Mouse (Mus musculus) adrenal gland, adult 18-20 months (tissue): ENCODE data around the gene Arhgap19. TPM values are rescaled to one million over a fixed set of nuclear protein-coding genes. Genes with fewer than 3 reads are reported as not detected.

Source experiments
- DNase-seq, 2 experiments: peaks; one replicate each; pipeline ENCODE4 v3.0.0; 2021 to 2022; ENCODE audit warnings: low spot score in 2 of 2
- long read RNA-seq, 2 experiments: library from polyadenylated mRNA; stranded (forward); transcript quantifications; one replicate each; pipeline ENCODE4 v2.0.0; 2021
- total RNA-seq, 2 experiments: library from RNA; stranded (reverse); gene quantifications; 1 replicate in 1 of 2; 2 replicates in 1 of 2; pipeline ENCODE4 v1.2.3; 2021

Arhgap19 gene
- 1 to 10 TPM; 4.2 to 4.8 TPM for total RNA-seq
- long read RNA-seq, experiment 1, full-length matches to known transcripts: 1 of 4 reads
- long read RNA-seq, experiment 1, partial matches to known transcripts: 1 of 4 reads
- long read RNA-seq, experiment 1, other reads (novel, unspliced or antisense): 2 of 4 reads
- long read RNA-seq, experiment 2, full-length matches to known transcripts: 2 of 5 reads
- long read RNA-seq, experiment 2, partial matches to known transcripts: 1 of 5 reads
- long read RNA-seq, experiment 2, other reads (novel, unspliced or antisense): 2 of 5 reads

DNA sequence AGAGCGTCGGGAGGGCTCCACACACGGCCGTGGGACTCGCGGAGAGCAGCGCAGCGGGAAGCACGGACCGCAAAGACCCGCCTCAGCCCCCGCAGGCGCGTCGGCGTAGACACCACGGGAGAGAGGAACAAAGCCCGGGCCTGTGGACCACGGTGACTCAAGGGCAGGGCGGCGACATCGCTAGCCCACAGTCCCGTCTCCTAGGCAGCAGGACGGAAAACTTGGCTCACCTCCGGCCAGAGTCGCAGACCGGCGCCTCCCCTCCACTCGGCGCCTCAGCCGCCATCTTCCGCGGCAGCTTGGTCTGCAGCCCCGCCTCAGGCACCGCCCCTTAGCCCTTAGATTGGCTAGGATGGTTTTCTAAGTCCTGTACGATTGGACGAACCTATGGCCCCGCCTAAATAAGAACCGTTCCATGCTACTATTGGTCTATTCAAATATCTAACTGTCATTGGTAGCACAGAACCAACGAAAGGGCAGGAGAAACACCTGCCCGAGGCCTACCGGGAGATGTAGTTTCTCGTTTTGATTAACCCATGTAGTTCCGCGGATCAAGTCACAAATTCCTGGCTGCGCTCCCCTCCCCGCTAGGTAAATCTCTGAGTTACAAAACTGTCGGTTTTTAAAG, at the start of gene Arhgap19:
Gene Arhgap19 (minus strand): TSS at position 306 of the 628 bp plus-strand sequence.
- peak; percentile 79 to 80 for DNase-seq

DNA sequence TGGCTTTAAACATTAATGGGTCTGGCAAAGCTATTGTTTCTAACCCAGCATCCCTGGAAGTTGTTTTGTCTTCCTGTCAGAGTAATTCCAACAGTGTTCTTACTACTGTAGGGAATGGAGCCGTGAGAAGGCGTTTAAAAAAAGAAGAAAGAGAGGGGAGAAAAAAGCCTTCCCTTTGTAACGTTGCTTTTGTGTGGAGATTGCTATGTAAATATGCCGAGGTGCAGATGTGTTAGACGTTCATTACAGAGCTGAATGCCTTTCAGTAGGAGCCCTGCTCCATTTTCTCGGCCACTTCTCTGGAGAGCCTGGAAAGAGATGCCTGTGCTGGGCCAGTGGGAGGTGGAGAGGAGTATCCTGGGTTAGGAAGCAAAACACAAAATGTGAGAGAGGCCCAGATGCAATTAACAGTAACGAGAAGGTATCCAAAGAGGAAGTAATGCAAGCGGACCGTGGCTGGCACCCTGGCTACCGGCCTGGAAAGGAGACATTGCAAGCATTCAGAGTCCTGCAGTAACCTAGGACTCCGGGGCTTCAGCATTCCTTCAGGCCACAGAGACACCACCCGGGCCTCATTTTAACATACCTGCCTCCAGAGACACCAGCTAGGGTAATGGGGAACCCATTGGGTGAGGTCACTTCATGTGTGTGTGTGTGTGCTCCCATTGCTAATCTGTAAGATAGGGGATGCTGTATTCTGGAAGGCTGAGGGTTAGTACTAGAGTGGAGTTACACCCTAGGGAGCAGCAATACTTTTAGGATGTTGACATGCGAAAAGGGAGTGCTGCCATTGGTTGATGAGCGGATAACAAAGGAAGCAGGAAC, 49.1 kb upstream of the Arhgap19 start:
- DNase-seq: no peak

DNA sequence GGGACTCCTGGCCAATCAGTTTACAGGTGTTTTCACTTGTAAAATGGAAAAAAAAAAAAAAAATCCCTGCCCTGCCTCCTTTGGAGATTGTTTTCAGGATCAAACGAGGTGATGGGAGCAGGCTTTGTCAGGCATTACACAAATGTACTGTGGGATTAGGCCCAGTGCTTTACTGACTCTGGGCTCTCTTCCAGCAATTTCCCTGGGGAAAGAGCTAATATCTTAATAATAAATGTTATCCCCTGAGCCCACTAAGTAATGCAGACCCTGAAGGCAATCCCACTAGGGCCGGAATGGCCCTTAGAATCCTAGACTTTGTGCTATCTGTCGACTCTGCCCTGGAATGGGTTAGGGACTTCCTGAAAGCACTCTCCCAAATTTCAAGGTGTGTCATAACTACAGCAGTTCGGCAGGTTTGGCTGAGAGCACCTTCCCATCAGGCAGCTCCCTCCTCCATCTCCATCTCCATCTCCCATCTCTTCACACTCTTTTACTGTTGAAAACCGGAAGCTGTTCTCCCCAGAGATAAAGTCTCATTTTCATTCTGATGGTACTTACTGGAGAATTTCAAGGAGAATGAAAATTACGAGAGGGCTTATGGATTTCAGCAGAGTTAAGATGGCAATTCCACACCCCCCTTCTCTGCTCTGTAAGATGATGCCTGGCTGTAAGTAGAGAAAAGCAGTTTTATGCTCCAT, 48.3 kb upstream of the Arhgap19 start:
- no peak for DNase-seq

DNA sequence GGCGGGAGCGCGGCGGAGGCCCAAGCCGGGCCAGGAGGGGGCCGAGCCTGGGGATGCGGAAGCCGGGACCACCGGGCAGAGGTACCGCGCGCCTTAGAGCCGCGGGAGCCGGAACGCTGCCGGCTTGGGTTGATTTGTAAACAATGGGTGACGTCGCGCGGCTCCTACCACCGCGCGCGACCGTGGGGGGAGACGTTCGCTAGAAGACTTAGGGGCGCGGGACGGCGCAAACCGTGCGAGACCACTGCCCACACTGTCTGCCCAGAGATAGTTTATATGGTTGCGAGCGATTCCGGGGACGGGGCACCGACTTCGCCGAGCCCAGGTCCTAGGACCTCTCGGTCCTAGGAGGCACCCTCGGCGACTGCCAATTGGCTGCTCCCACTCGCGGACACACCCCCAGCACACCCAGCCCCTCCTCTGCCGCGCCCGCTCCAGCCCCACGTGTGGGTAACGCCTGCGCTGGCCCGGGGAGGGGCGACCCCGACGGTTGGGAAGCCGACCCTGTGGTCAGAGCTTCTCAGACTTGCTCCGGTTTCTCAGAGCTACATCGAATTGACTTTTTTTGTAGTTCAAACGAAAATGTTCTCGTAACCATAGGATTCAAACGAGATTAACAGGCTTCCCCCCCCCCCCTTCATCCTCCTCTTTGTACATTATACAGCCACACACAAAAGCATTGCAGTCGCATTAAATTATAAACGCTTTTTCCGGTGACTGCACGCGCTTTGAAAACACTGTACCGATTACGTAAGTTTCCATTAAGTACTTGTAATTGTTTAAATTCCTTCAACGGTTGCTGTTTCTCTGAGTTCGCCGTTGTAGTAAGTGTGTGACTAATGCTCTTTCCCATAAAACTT, 46.4 kb upstream of the Arhgap19 start, which contains the start of gene Frat2:
Gene Frat2 (minus strand): TSS at position 141 of the 860 bp plus-strand sequence.
- DNase-seq: peak; percentile 81 to 89

DNA sequence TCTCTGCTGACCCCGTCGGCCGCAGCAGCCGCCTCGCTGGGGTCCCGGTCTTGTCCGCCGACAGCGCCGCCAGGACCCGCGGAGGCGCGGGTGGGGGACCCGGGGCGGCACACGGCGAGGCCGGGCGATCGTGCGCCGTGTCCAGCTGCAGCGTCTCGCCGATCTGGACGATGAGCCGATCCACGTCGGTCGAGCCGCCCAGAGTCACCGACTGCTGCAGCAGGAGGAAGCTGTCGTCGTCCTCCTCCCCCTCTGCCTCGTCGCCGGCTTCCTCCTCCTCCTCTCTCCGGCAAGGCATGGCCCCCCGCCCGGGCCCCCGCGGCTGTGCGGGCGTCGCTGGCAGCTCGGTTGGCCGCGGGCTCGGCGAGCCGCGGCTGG, 45.8 kb upstream of the Arhgap19 start:
- peak in 1 of 2 experiments; percentile 38 for DNase-seq

DNA sequence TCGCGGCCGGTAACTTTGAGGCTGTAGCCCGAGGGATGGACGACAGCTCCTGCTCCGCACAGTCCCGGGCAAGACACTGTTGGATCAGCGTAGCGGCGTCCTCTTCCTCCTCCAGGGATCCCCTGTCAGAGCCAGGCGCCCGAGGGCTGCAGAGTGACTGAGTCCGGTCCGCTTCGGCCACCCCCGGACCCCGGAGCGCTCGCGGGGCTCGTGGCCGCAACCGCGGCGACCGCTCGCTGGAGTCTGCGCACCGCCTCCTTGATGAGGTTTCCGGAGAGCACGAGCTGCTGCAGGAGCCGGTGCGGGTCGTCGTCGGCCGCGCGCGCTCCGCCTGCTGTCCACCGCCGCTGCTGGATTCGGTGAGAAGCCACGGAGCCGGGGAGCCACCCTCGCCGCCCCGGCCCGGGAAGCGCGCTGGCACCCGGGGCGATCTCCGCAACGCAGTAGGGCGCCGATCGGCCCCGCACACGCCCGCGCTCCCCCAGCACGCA, 45.3 kb upstream of the Arhgap19 start:
- peak; percentile 50 to 54 for DNase-seq

DNA sequence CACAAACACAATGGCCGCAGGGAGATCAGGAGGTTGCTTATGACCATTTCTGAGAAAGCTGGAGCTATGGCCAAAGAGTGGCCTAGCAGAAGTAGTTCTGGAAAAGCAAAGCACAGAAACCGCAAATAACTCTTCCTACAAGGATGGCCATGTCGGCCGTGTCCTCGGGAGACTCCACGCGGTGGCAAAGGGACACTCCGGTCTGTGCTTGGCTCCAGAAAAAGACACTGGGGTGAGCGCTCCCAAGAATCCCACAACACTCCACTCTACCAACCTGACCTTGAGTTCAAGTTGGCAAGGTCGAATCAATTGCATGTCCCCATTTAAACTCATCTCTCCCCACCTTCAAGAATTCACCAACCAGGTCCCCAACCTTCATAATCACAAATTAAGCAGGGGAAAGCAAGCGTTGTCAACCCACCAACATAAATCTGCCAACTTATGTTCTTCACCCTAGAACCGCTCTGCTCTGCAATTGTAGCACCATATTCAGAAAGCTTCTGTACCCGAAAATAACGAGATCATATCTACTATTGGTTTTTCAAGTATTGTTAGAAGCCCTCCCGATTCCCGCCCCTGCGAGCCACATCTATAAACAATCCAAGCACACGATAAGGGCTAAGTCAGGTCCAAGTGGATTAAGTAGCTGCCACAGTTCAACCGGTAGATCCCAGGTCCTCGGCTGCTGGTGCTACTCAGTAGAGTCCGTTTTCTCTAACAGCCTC, 44.7 kb upstream of the Arhgap19 start:
- DNase-seq: peak; percentile 25

DNA sequence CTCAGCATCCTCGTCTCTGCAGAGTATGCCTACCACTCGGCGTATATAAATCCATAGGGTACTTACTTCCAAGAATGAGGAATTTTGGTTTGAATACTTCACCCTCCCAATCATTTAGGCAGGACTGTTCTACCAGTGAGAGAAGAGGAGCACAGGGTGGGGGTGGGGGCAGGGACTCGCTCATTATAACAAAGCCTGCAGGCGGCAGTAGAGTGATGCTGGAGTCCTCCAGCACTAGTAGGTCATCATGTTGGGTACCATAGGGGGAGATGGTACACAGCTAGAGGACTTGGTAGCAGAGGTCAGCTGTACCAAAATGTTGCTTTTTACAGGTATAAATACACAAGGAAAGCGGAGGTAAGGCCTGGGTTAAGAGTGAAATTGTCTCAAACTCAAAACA, 42.5 kb upstream of the Arhgap19 start:
- DNase-seq: no peak

DNA sequence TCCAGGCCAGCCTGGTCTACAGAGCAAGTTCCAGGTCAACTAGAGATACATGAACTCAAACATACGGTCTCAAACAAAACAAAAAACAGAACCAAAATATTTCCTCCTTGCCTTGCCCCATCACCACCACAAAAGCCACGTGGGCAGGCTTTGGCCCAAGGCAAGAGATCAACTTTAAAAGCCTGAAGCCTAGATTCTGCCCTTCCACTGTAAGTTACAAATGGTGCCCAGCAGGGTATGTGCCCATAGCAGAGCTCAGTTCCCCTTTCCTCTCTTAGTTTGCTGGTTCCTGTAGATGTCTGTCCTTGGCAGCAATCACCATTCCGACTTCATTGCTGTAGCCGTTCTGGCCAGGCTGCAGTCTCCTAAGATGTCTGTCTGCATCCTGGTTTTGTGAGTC, 40.9 kb upstream of the Arhgap19 start:
- DNase-seq: no peak

DNA sequence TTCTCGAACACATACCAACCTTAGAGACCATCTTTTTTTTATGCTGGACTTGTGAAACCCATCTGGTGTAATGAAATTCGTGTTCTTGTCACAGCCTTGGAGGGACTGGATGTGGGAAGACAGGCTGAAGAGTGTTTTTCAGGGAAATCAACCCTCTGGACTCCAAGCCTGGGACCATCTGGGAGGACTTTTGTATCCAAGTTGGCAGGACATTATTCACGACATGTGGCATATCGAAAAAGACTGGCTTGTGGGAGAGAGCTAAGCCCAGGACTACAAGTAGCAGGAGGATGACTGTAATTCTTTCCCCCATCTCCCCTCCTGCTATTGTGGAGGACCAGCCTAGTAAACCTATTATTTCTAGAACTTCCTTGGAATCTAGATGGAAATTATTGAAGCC, 40.3 kb upstream of the Arhgap19 start:
- DNase-seq: no peak

DNA sequence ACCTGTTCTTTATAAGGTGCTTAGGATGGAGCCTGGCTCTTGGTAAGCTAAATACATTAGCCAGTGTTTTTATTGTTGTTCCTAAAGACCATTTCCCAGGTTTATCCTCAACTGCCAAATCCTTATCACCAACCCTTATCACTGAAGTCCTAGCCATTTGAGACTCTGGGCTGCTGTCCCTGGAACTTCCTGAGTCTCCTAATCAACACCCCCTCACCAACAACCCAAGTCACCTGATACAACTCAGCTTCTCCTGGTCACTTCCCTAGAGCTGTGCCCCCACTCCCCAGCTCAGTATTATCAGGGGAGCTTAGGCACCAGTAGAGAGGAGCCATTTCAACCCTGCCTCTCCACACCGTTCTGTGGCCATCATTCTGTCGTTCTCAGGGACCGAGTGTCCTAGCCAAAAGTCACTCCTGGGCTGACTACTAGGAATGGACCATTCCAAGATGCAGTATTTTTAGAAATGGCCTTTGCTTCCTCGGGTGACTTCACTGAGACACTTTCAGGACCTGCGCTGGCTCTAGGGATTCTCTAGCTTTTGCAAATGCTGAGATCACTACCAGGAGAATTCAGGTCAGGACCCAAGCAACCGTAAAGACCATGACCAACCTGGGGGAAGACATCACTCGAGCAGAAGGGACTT, 39.4 kb upstream of the Arhgap19 start:
- DNase-seq: no peak

DNA sequence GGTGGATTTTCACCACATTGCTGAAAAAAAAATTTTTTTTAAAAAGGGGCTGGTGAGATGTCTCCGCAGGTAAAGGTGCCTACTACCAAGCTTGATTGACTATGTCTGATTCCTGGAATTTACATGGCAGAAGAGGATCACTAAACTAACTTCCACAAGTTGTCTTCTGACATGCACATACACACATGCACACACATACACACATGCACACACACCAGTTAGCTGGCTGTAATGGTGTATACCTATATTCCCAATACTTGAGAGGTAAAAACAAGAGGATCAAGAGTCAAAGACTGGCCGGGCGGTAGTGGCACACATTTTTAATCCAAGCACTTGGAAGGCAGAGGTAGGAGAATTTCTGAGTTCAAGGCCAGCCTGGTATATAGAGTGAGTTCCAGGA, 37.8 kb upstream of the Arhgap19 start:
- no peak for DNase-seq

DNA sequence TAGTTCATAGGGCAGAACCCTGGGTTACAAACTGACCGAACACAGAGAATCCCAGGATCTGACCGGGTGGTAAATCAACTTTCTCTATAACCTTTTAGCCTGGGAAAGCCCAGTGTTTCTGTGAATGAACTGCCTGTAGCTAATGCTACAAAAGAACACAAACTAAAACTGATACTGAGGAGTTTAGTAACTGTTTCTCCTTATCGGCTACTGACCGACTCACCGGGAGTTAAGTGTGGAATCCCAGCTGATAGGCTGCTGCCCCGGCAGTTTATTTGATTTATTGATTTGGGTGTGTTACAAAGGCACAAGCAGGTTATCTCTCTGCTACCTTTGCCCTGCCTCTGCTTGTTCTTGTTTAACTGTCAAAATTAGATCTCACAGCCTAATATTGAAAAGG, 37.0 kb upstream of the Arhgap19 start:
- no peak for DNase-seq

DNA sequence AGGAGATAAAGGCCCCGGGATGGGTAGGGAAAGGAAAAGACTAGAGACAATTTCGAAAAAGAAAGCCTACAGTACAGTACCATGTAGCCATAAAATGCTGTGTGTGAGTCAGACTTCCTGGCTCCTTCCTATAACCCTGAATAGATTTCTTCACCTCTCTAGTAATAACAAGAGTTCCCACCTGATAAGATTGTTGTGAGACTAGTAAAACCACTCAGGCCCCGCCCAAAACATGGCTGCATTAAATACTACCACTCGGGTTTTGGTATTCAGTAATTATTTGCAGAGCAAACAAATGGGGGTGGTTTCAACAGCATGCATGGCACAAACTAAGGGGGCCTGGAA, 36.0 kb upstream of the Arhgap19 start:
- DNase-seq: no peak

DNA sequence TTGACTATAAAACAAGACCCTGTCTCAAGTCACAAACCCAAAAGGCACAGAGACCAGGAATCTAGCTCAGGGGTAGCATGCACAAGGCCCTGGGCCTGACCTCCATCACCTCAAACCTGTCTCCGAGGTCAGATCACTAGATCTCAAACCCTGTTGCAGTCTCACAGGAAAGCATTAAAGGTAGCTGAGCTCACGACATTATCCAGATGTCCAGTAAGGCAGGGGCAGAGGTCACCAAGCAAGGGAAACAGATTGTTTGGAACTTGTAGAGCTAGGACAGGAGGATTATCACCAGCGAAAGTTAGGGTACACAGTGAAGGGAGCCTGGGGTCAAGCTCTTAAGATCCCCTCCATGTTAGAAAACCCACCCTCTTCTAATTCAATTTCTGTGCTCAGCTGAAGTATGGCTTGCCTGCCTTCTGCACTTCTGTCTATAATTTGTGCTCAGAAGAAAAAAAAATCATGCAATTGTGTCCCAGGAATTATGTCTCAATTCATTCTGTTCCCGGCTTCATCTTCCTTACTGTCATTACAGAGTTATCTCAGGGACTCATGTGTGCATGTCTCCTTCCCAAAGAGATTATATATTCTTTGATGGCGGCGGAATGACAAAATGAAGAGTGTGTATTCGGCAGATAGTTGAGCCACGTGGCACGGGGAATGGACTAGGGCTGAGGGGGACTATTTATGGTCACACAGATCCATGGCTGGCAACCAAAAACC, 35.5 kb upstream of the Arhgap19 start:
- DNase-seq: no peak

DNA sequence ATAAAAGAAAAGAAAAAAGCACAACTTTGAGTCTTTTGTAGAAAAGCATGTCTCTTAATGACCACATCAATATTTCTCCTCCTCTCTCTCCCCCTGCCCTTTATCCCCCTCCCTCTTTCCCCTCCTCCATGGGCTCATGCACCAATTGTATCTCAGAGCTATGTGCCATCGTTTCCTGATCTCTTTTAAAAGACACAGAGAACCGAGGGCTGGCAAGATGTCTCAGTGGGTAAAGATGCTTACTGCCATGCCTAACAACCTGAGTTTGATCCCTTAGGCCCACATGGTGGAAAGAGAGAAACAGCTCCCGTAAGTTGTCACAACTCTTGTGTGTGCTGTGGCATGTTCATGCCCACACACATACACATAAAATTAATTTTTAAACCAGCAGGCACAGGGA, 34.9 kb upstream of the Arhgap19 start:
- no peak for DNase-seq

DNA sequence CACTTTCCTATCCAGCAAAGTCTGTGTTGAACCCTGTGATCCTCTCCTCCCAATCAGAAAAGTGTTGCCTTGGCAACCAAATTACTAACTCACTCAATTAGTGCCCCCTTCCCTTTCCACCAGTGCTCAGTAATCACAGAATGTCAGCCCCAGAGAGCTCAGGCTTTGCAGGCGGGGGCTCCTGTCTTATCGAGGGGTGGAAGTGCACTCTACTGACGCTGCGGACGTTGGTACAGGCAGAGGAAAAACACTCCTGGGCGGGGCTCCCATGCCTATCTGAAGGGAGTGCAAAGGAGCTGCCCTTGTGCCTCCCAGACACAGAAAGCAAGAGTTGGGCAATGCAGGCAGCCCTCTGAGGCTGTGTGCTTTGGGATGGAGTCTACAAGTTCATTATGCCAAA, 34.0 kb upstream of the Arhgap19 start:
- DNase-seq: peak in 1 of 2 experiments; percentile 13

DNA sequence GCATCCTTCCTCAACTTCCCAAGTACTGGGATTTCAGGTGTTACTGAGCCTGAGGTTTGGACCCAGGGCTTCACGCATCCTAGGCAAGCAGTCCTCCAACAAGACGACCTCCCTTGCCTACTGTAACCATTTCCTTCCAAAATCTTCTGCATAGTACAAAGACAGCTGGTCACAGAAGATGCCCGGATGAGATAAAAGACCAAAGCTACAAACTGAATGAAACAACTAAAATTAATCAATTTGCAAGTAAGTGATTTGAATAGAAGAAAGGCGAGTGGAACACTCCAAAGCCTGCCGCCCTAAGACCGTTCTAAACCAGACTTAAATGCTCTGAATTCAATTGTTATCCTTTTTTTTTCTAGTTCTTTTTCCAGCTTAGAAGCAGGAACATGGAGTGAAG, 33.6 kb upstream of the Arhgap19 start:
- no peak for DNase-seq
